Mouse (Mus musculus) cerebellum, adult 2 months (tissue): ENCODE data around the gene Syt3.

Experiments
- CTCF ChIP-seq: fragments of 200-500 bp; IDR thresholded peaks from 2 replicates; pipeline ENCODE4 v1.5.1; 2011; ENCODE audit warnings: low read depth, mild to moderate bottlenecking, control low read depth, low read length, moderate library complexity, borderline replicate concordance; ENCODE audit not compliant: insufficient read depth
- POLR2A ChIP-seq: fragments of 200-500 bp; IDR thresholded peaks from 2 replicates; pipeline ENCODE4 v1.6.1; 2011; ENCODE audit warnings: low read length, control low read depth, borderline replicate concordance; ENCODE audit not compliant: insufficient read depth

DNA sequence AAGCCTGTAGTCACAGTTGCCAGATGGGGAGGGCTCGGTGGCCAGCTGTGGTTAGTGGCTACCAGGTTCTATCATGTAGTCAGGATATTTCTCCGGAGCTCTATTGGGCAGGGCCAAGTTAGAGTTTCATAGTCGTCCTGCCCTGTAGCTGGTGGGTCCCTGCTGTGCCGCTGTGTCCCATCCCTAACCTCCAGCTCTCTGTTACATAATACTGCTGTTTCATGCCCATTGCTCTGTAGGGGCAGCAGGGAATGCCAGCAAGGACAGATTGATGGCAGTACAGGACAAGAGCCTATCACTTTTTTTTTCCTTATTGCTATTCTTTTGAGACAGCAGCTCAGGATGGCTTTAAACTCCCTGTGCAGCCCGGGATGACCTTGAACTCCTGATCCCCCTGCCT lies 51.9 kb downstream of the Syt3 start:
- TF ChIP-seq POLR2A: no peak
- no peak for TF ChIP-seq CTCF
